Mouse (Mus musculus): Measurements from ENCODE around the gene Pdlim3.
"Not testable (repeated sequence)": the region's sequence is repeated elsewhere in the genome, so short reads cannot be mapped to it uniquely, and the experiment has no call there.

The Pdlim3 gene

DNA sequence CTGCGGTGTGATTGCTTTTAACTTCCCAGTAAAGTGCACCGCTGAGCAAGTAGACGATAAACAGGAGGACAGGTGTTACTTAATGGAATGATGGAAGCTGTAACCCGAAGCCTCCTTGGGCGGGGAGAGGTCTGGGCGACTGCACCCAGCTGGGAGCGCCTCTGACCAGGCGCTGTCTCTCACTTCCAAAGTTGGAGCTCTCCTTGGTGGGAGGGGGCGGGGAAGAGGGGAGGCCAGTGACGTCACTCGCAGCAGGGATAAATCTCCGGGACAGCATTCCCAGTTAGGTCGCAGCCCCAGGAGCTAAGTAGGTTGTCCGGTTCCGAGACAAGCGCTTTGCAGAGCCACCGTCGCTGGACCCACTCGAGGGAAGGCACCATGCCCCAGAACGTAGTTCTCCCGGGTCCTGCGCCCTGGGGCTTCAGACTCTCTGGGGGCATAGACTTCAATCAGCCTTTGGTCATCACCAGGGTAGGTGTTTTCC, at the start of gene Pdlim3:
Gene Pdlim3 (plus strand): TSS at position 260 of the 484 bp plus-strand sequence.
- DNase-seq (ENCODE audit: low read depth, low spot score): no peak

- DNase-seq (ENCODE audit: low read depth, low spot score): no peak
Observed at GRCm38 (mm10) chr8:45843306-45843705, 42.0 kb upstream of the Pdlim3 start.

DNA sequence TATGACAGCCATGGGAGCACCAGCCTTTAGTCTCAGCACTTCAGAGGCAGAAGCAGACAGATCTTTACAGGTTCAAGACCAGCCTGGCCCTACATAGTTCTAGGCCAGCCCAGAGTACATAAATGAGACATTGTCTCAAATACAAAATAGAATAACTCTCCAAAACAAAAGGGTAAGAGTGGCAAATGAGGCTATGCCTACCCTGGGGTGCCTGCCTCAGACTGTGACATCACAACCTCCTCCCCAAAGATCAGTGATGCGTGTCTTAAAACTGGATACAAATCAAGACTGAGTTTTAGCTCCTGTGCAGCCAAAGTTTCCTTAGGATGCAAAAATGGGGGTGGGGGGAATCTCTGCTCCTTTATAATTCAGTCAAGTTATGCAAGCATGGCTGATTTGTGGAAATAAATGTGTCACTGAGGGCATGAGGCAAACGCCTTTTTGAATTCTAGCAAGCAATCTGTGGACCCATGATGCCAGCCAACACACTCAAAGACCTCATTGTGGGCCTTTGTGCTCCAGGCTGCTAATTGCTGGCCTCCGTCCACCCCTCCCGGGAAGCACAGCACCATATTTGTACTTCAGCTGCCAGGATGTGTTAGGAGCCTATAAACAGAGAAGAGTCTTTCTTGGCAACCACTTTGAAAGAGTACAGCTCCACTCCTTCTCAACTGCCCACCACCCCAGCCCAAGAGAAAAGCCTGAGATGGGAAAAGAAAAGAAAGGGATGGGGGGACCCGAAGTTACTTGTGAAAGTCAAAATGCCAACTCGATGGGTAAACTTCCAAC, 41.0 kb upstream of the Pdlim3 start:
- no peak for DNase-seq (ENCODE audit: low read depth, low spot score)

DNA sequence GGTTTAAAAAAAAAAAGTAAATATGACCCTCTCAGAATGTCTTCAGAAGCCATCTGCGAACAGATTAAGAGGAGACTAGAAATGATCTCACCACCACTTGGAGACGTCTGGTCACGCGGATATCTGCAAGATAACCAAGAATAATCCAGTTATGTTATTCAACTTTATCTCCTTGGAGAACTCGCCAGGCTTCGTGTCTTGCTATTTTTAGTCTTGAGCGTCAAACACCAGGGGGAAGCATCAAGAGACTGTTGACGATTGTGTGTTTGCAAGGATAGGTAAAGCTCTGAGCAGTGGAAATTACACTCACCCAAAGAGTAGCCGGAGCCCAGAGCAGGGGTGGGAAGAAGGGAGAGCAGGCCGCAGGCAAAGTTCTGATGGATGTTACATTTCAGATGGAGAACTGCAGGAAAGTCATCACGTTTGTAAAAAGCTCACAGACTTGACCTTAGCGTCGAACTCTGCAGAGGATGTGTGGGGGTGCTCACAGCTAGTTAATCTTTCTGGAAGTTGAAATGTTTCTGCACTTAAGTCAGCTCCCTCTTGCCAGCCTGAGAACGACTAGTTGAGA, 40.3 kb upstream of the Pdlim3 start:
- no peak for DNase-seq (ENCODE audit: low read depth, low spot score)

DNA sequence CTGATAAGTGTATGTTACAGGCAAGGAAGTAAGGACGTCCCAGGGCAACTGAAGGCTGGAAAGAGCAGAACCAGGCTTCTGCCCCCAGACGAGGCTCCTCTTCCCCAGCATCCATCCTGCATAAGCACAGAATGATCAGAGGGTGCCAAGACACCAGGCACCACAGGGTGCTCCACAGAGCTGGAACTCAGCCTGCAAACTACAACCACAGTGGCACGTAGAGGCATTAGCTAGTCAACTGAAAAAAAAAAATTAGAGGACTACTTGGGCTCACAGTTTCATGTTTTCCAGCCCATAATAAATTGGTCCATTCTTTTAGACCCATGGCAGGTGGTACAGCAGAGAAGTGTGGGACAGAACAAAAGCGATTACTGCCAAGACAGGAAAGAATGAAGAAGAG, 39.4 kb upstream of the Pdlim3 start:
- DNase-seq (ENCODE audit: low read depth, low spot score): no peak

DNA sequence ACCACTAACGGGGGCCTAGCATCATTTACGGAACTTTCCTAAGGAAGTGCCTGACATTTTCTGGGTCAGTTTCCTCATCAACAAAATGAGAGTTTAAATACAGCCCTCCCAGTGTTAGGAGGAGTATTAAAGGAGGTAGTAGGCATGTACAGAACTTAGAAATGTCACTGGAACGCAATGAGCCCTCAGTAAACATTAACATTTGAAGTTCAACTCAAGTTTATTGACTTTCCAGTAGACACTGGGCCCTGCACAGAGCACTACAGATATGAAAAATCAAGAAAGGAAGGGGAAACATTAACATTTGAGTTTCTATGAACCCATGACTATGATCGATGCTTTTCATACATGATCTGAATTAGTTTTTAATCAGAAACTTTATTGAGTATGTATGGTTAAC, 30.1 kb upstream of the Pdlim3 start:
- DNase-seq (ENCODE audit: low read depth, low spot score): no peak

GRCm38 (mm10) chr8:45857734-45858133, 27.5 kb upstream of the Pdlim3 start:
- DNase-seq (ENCODE audit: low read depth, low spot score): no peak

GRCm38 (mm10) chr8:45858391-45858790, 26.9 kb upstream of the Pdlim3 start:
- DNase-seq (ENCODE audit: low read depth, low spot score): no peak

- not testable (repeated sequence) for DNase-seq (ENCODE audit: low read depth, low spot score)
Observed at GRCm38 (mm10) chr8:45871587-45871986, 13.7 kb upstream of the Pdlim3 start.

GRCm38 (mm10) chr8:45872077-45872476, 13.2 kb upstream of the Pdlim3 start:
- DNase-seq (ENCODE audit: low read depth, low spot score): no peak

DNA sequence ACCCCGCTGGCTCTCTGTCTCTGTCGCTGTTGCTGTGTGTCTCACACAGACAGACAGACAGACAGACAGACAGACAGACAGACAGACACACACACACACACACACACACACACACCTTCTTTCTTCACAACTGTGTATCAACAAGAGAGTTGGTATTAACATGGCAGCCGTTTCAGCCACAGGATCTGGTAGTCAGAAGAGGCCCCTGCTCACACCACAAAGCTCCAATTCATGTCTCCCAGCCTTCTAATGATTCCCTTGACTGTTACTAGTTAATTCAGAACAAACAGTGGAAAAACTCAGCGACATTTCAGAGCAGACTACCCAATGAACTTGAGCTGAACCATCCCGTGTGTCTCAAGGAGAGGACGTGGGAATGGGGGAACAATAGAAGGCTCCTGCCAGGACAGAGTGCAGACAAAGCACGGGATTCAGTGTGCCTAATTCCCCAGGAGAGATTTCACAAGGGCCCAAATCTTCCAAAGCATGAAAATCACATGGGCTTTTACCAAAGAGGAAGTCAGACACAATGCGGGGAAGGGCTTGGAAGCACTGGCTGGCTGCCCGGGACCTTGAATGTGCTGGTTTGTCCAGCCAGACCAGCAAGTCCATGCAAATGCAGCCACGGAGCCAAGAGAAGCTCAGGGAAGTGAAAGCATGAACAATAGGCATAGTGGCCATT, 10.2 kb upstream of the Pdlim3 start:
- DNase-seq (ENCODE audit: low read depth, low spot score): no peak

DNA sequence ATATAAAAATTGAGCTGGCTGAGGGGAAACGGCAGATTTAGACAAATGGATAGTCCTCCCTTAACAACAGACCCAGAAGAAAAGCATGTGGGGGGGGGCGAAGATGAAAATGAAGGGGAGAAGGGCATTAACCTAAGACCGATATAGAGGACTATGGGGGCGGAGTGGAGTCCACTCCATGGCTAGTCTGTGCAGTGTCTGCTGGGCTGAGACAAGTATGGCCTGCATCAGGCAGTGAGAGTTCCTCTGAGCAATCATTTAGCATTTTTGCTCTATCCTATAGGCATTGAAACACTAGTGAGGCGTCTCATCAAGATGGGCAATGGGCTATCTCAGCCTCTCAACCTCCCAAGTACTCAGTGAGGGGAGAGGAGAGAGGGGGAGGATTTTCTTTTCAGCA, 8.9 kb upstream of the Pdlim3 start:
- no peak for DNase-seq (ENCODE audit: low read depth, low spot score)

- no peak for DNase-seq (ENCODE audit: low read depth, low spot score)
Observed at GRCm38 (mm10) chr8:45877680-45878079, 7.6 kb upstream of the Pdlim3 start.

GRCm38 (mm10) chr8:45880457-45880856, 4.8 kb upstream of the Pdlim3 start:
- DNase-seq (ENCODE audit: low read depth, low spot score): no peak

- DNase-seq (ENCODE audit: low read depth, low spot score): no peak
Observed at GRCm38 (mm10) chr8:45881726-45882125, 3.5 kb upstream of the Pdlim3 start.

DNA sequence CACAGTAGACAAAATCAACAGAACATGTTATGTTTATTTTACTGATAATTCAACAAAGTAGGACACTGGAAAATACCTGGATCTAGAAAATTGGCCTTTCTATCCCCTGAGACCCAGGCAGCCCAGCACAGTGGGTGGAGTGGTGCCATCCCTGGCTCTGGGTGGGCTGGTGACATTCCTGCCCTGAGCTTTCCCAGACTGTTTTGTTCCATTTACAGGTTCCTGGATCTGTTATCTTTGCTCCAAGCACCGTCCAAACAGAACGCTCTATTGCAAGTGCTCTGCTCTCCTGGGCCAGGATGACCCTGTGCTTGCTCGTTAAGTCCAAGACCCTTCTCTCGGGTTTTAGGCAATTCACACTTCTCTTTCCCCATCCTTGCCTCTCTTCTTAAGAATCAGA, 1.5 kb upstream of the Pdlim3 start:
- DNase-seq (ENCODE audit: low read depth, low spot score): no peak

DNA sequence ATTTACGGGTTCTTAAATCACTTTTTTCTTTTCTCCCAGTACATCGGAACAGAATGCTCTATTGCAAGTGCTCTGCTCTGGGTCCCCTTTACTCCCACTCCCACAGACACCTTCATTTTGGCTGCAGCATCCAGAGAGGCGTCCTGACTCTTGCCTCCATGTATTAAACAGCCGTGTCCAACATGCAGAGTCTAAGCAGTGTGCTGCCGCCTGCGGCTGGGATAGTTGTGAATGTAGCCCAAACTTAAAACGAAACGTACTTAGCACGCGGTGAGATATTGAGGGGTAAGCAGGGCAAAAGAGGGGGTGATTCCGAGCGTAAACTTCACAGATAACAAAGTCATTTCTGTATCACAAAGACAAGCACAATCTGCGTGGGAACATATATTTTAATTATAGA, 709 bp upstream of the Pdlim3 start:
- no peak for DNase-seq (ENCODE audit: low read depth, low spot score)

GRCm38 (mm10) chr8:45885775-45886174, 514 bp downstream of the Pdlim3 start:
- no peak for DNase-seq (ENCODE audit: low read depth, low spot score)

- DNase-seq (ENCODE audit: low read depth, low spot score): no peak
Observed at GRCm38 (mm10) chr8:45889737-45890136, 4.5 kb downstream of the Pdlim3 start.

DNA sequence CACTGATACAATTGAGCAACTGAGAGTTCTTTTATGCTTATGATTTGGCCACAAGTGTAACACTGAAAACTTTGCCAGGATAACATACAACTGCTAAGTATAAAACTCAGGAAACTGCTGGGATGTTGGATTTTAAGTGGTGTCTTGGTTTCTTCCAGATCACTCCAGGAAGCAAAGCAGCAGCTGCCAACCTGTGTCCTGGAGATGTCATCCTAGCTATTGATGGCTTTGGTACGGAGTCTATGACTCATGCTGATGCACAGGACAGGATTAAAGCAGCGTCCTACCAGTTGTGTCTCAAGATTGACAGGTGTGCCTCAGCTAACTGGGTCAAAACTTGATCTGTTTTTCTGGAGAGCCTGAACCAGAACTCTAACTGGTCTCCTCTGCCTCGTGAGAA, 11.3 kb downstream of the Pdlim3 start:
- DNase-seq (ENCODE audit: low read depth, low spot score): no peak

GRCm38 (mm10) chr8:45899783-45900182, 14.5 kb downstream of the Pdlim3 start:
- no peak for DNase-seq (ENCODE audit: low read depth, low spot score)

DNA sequence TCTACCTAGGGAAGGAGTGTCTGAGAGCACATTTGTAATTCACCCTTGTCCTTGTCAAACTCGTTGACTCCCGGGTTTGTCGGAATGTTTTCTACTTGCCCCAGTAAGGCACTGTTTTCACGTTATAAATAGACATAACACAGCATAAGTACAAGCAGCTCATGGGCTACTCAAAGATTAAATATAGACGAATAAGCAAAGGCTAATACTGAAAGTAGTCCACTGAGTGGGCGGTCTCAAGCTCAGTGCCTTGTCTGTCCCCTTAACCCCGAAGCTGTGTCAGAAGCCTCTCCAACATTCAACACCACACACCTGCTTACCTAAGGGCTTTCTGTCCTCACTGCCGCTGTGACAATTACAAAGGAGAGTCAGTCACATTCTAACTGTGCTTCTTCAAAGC, 16.4 kb downstream of the Pdlim3 start:
- DNase-seq (ENCODE audit: low read depth, low spot score): no peak

- DNase-seq (ENCODE audit: low read depth, low spot score): no peak
Observed at GRCm38 (mm10) chr8:45903659-45904058, 18.4 kb downstream of the Pdlim3 start.
